Mouse (Mus musculus): ENCODE results near the gene Gm13212.
"Not testable (repeated sequence)": the region's sequence is repeated elsewhere in the genome, so short reads cannot be mapped to it uniquely, and the experiment has no call there.

Gene Gm13212

GRCm38 (mm10) chr4:145585078-145585477 lies at the start of gene Gm13212:
Gene Gm13212 (plus strand): TSS chr4:145585166.
- DNase-seq = not testable (repeated sequence)

DNA sequence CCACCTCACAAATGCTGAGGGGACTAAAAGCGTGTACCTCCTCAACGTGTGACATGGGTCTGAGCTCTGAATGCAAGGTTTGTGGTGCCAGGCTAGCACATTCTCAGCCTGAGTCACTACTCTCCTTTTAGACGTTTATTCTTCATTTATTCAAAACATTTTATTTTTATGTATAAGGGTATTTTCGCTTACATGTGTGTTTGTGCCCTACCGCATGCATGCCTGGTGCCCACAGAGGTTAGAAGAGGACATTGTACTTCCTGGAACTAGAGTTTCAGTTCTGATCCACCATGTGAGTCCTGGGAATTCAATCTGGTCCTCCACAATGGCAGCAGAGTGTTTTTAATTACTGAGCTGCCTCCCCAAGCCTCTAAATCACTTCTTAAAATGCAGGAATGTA lies 41.1 kb upstream of the Gm13212 start:
- not testable (repeated sequence) for DNase-seq

- DNase-seq = not testable (repeated sequence)
Measured at GRCm38 (mm10) chr4:145545106-145545505, 39.9 kb upstream of the Gm13212 start.

- not testable (repeated sequence) for DNase-seq
Measured at GRCm38 (mm10) chr4:145545734-145546349, 39.1 kb upstream of the Gm13212 start.

DNA sequence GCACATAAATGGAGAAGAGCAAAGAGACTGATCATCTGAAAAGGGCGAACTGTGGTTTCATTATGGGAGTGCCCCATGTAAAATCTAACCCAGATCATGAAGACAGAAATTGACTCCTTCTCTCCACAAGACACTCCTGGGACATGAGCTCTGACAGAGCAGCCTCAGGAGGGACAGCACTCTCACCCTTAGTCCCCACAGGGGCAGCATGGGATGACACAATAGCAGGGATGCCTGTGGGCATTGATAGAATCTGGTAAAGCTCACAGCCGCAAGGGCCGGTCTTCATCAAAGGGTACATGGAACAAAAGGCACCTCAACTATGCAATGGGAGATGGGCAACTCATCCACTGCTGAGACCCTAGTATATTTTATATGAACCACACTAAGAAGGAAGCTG lies 38.5 kb upstream of the Gm13212 start:
- DNase-seq = not testable (repeated sequence)

- no peak for DNase-seq
Measured at GRCm38 (mm10) chr4:145556680-145557079, 28.3 kb upstream of the Gm13212 start.

- DNase-seq = no peak
Measured at GRCm38 (mm10) chr4:145559505-145560099, 25.4 kb upstream of the Gm13212 start.

DNA sequence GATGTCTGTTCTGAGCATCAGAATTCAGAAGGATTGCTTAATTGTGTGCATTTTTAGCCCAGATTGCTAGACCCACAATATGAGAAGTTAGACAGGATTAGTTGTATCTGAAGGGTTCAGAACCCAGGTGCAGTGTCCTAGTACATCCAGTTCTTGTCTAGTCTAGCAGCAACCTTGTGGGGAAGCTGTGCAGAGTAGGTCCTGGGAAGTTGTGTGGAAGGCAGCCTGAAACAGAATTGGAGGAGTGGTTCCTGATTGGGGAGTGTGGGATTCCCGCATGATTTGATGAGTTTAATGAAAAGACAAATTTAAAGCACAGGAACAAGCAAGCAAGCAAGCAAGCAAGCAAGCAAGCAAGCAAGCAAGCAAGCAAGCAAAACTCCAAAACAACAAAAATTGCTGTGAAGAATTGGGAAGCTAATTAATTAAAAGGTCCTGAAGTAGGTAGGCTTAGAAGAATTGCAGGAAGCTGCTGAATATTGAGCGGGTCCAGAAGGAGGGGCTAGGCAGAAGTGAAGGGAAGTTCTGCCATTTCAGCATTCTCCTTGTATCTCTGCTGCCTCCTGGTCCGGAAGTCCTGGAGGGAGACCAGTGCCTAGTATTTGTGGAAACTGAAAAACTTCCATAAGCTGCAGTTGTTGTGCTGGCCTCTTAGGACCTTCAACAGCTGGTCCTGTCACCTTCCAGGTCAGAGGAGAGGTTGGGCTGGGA lies 20.7 kb upstream of the Gm13212 start:
- no peak for DNase-seq

- not testable (repeated sequence) for DNase-seq
Measured at GRCm38 (mm10) chr4:145570461-145570860, 14.5 kb upstream of the Gm13212 start.

DNA sequence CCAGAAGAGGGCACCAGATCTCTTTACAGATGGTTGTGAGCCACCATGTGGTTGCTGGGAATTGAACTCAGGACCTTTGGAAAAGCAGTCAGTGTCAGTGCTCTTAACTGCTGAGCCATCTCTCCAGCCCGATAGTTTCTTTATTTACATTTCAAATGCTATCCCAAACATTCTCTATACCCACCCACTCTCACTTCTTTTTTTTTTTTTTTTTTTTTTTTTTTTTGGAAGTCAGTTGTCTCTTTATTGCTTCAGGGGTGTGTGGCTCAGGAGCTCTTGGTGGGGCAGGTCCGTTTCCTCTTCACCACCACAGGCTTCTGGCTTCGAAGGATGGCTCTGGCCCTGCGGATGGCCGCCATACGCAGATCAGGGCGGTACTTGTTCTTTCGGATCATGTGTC lies 8.3 kb upstream of the Gm13212 start:
- DNase-seq = not testable (repeated sequence)

DNA sequence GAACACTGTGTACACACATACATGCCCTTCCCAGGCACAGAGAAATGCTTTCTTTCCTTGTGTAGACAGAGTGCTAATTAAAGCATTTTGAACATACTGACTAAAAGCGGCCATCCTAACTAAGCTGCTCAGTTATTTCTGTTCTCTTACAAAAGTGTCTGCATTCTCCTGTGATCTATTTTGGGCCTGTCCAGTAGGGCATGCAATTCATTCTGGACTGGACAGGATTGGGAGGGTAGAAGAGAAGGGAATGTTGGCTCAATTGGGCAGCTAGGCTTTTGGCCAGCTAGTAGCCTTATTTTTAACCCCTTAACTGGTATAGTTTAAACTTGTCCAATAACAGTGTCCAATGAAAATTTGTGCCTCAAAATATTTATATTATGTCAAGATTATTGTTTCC lies 4.6 kb upstream of the Gm13212 start:
- not testable (repeated sequence) for DNase-seq

- DNase-seq = not testable (repeated sequence)
Measured at GRCm38 (mm10) chr4:145586046-145586445, 1.1 kb downstream of the Gm13212 start.

DNA sequence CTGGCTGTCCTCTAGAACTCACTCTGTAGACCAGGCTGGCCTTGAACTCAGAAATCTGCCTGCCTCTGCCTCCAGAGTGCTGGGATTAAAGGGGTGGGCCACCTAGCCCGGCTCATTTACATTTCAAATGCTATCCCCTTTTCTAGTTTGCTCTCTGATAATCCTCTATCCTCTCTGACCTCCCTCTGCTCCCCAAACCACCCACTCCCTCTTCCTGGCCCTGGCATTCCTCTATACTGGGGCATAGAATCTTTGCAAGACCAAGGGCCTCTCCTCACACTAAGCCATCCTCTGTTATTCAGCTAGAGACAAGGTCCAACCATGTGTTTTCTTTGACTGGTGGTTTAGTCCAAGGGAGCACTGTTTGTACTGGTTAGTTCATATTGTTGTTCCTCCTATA lies 9.2 kb downstream of the Gm13212 start:
- DNase-seq = not testable (repeated sequence)

GRCm38 (mm10) chr4:145594798-145595197 lies 9.8 kb downstream of the Gm13212 start:
- DNase-seq = not testable (repeated sequence)

DNA sequence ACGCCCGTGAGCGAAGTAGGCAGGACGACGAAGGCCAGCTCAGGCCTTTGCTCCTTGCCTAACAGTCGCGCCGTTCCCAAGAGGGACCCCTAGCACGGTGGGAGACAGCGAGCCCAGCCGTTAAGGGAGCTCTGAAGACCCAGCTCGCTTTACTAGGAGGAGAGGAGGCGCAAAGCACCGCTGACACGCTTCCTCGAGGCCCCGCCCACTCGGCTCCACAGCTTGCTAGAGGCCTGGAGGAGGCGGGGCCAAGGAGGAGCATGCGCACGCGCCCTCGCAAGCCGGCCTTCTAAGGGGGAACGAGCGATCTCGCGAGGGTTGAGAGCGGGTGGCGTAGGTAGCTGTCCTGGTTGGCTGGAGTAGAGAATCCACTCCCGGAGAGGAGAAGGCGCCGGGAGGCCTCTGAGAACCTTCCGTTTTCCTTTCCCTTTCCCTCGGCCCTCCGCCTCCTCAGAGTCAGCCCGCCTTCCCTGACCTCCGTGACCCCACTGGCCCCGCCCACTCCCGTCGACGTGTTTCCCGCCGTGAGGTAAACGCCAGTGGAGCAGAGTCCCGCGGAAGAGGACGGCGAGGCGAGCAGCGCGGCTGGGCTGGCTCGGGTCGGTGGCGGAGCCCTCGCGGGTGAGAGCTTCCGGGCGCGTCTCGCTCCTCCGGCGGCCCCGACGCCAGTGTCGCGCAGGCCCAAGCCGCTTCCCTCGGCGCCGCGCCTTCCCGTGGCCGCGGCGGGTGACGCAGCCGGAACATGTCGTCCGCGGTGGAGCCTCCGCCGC lies 55.6 kb downstream of the Gm13212 start:
- DNase-seq = not testable (repeated sequence)

DNA sequence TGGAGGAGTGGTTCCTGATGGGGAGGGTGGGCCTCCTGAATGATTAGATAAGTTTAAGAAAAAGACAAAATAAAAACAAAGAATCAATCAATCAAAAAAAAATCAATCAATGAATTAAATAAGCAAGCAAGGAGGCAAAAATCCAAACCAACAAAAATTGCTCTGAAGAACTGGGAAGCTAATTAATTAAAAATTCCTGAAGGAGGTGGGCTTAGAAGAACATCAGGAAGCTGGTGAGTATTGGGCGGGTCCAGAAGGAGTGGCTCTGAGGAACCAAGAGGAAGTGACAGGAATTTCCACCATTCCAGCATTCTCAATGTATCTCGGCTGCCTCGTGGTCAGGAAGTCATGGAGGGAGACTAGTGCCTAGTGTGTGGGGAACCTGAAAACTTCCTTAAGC lies 85.4 kb downstream of the Gm13212 start, which contains the start of gene Zfp980:
Zfp980 (plus strand) TSS at position 301 of the 400 bp plus-strand sequence.
- not testable (repeated sequence) for DNase-seq

- not testable (repeated sequence) for DNase-seq
Measured at GRCm38 (mm10) chr4:145674286-145674780, 89.4 kb downstream of the Gm13212 start.

All from right cerebral cortex, postnatal 14 days (tissue).